Mouse (Mus musculus) kidney, postnatal 36 days (tissue): ENCODE data around the gene H2-M10.1.
"Not testable (repeated sequence)": the region's sequence is repeated elsewhere in the genome, so short reads cannot be mapped to it uniquely, and the experiment has no call there.

Experiments
- DNase-seq, 2 experiments: peaks; one replicate each; pipeline ENCODE4 v3.0.0; 2021 to 2022; ENCODE audit warnings: mixed read lengths in 2 of 2

Gene H2-M10.1

DNA sequence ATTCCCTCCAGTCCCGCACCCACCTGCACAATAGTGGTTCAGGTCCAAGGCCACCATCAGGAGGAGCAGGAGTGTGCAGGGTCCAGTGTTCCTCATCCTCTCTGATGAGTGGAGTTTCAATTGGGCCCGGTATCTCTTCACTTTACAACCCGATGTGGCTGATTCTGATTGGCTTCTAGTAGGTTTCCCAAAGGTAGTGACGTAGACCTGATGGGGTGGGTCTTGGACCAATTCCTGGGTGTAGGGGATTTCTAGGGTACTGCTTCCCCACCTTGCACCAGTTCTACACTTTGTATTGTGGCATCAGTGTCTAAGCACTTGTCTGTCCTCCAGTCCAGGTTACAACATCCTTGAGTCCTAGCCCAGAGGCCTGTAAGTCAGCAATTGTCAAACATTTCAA, at the start of gene H2-M10.1:
TSS of gene H2-M10.1 (minus strand) at position 101 of the 400 bp plus-strand sequence.
- DNase-seq, result no peak

DNA sequence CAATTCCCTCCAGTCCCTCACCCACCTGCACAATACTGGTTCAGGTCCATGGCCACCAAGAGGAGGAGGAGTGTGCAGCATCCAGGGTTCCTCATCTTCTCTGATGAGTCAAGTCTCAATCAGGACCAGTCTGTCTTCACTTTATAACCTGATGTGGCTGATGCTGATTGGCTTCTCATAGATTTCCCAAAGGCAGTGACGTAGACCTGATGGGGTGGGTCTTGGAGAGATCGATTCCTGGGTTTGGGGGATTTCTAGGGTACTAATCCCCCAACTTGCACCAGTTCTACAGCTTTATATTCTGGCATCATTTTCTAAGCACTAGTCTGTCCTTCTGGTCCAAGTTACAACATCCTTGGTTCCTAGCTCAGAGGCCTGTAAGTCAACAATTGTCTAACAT, 42.4 kb upstream of the H2-M10.1 start, which contains the start of gene H2-M10.3:
TSS of gene H2-M10.3 (minus strand) at position 101 of the 400 bp plus-strand sequence.
- not testable (repeated sequence) for DNase-seq

DNA sequence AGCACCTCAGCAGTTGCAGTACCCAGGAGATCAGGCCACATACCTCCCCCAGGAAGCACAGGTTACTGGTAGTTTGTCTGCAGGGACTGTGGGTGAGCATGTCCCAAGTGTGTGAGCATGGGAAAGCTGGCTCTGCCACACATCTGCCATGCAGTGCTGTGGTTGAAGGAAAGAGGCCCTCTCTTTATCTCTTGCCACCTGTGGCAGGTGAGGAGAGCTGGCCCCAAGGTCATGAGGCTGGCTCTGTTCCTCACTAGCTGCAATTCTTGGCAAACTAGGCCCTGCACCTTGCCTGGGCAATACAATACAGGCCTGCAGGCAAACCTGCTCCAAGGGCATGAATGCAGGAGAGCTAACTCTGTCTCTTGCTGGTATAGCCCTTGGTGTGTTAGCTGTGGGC, 36.4 kb upstream of the H2-M10.1 start:
- not testable (repeated sequence) for DNase-seq

DNA sequence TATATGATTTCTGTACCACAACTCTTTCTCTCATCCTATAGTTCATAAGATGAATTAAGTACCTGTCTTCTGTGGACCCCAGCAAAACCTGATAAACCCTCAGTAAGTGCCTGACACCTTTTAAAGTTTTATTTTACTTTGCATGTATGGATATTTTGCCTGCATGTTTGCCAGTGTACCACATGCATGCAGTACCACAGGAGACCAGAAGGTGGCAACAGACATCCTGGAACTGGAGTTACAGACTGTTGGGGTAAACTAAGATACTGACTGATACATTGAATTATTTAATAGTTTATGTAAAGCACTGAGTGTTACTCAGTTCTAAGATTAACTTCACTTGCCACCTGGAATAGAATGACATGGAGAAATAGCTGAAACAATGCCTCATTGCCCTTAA, 31.6 kb upstream of the H2-M10.1 start:
- peak; percentile 27 to 70 for DNase-seq

DNA sequence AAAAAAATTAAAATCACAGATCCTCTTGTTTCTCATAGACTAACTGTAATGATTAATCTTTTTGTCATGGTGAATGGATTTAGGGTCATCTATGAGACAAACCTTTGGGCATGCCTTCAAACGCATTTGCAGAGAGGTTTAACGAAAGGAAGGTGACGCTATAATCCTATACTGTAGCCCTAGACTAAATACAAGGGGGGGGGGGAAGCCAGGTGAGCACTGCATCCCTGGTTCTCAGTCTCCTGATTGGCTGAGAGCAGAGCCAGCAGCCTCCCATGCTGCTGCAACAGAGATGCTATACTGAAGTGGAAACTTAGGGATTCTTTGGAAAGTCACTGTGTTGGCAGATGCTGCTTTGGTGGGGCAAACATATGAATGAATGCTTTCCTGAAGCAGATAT, 29.8 kb upstream of the H2-M10.1 start:
- no peak for DNase-seq

DNA sequence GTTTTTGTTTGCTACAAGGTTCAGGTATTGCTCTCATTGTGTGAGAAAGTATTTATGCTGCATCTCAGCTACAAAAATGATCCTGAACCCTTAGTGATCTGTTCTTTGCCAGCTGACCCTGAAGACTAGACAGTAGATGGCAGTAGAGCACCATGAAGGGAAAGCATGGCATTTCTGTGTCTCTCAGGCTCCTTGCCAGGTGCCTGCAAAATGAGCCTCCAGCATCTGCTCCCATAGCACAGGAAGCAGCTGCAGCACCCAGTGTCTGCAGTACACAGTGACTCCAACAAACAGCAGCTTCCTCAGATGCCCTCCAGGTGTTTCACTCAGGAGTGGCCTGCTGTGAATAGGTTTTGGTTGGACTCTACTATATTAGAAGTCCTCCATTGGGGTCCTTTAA, 29.4 kb upstream of the H2-M10.1 start:
- peak; percentile 68 to 74 for DNase-seq

DNA sequence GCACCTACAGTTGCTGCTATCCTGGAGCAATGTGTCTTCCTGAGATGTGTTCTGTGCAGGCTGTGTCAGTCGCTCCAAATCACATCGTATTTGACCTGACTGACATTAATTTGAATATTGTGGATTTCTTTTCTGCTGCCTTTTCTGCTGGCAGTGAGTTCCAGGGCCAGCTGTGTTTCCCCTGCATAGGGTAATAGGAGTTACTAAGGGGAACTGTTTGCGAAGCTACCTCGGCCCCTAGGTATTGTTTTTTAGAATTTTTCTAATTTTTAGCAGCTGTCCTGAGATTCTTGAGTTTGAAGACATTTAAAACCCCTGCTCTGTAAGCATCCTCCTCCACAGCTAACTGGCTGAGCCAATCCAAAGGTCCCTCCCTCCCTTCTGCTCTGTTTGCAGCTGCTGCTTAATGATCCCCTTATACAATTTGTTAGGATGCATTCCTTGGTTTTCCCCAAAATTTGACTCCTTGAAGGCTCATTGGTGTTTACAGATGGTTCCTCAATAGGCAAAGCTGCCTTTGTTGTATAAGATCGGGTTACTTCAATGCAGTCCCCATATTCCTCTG, 10.2 kb downstream of the H2-M10.1 start:
- DNase-seq, result no peak

DNA sequence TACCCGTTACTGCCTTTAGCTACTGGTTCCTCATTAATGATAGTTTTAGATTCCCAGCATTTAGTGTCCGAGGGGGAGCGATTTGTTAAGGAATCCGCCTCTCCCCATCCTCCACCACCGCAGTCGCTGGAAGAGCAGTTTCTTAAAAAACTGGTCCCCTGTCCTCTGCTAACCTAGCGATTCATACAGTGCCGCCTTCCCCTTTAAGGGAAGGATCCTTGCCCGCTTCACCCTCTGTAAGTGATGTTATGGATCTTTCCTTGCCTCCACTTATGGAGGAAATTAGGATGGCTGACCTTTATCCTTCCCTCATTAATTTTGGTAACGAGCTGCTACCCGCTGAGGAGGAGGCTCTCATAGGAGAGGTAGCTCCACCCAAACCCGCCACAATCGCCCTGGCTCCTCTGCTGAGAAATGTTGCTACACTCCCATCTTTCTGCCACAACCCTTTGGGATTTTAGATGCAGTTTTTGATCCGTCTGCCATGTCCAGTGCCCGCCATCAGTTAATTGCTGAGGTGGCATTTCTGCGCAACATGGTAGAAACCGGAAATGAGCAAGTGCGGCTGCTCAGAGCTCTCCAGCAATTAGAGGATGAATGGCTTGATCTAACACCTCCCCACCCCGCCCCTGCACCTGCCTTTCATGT, 10.8 kb downstream of the H2-M10.1 start:
- DNase-seq, result peak; percentile 32 to 39

DNA sequence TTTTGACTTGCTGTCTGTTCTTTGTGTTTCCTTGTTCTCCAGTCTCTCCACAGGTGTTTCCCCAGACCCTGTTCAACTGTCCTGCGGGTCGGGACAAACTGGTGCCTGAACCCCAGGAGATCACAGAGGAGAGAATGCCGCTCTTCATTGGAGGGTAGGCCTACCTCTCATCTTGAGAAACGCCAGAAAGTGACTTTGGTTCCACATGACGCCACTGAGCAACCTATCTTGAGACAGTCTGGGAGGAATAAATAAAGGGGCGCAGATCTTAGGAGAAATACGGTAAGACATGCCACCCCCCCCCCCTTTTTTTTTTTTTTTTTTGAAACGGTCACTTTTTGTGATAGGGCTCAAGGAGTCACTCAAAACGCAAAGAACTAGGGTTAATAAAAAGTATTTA, 11.4 kb downstream of the H2-M10.1 start:
- peak in 1 of 2 experiments; percentile 1 for DNase-seq

DNA sequence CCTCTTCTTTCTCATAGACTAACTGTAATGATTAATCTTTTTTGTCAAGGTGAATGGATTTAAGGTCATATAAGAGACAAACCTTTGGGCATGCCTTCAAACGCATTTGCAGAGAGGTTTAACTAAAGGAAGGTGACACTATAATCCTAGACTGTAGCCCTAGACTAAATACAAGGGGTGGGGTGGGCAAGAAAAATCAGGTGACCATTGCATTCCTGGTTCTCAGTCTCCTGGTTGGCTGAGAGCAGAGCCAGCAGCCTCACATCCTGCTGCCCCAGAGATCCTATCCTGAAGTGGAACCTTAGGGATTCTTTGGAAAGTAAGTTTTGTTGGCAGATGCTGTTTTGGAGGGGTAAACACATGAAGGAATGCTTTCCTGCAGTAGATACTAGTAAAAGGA, 16.7 kb downstream of the H2-M10.1 start:
- DNase-seq, result no peak

DNA sequence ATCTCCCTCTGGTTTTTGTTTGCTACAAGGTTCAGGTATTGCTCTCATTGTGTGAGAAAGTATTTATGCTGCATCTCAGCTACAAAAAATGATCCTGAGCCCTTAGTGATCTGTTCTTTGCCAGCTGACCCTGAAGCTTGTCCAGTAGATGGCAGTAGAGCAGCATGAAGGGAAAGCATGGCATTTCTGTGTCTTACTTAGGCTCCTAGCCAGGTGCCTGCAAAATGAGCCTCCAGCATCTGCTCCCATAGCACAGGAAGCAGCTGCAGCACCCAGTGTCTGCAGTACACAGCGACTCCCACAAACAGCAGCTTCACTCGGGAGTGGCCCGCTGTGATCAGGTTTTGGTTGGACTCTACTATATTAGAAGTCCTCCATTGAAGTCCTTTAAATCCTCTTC, 17.1 kb downstream of the H2-M10.1 start:
- peak; percentile 80 to 84 for DNase-seq

DNA sequence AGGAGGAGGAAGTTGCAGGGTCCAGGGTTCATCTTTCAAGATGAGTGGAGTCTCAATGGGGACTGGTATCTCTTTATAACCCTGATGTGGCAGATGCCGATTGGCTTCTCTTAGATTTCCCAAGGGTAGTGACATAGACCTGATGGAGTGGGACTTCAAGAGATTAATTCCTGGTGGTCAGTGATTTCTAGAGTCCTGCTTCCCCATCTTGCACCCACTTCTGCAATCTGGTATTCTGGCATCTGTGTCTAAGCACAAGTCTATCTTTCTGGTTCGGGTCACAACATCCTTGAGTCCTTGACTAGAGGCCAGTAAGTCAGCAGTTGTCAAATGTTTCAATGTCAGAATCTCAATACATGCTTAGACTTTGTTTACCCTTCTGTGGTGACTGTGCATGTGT, 39.6 kb downstream of the H2-M10.1 start, which contains the start of gene H2-M10.2:
TSS of gene H2-M10.2 (minus strand) at position 101 of the 400 bp plus-strand sequence.
- DNase-seq, result no peak

DNA sequence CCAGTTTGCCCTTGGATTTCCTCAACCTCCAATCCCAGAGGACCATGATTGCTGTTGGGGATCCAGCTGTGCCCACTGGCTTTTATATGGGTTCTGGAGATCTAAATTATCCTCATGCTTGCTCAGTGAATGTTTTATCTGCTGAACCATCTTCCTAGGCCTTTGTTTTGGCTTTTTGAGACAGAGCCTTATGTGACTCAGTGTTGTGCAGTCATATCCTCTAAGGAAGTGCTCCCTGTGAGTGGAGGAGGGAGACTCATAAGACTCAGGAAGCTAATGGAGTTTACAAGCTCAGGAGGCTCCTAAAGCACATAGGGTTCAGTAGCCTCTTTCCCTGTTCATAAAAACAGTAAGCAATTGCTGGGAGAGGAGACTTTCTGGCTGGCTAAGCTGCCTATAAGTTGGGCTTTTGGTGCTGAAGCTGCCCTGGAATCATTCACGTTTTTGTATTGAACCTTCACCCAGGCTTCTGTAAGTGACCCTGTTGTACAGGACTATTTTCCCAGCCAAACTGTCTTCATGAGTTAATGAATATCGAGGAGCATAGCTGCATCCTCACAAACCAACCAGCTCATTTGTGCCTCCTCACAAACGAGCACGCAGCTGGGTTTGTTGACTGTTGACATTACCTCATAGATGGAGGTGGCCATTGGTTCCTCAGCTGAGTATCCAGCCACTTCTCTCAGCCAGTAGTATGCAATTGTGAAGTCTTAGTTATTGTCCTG, 44.3 kb downstream of the H2-M10.1 start:
- peak; percentile 15 to 37 for DNase-seq

DNA sequence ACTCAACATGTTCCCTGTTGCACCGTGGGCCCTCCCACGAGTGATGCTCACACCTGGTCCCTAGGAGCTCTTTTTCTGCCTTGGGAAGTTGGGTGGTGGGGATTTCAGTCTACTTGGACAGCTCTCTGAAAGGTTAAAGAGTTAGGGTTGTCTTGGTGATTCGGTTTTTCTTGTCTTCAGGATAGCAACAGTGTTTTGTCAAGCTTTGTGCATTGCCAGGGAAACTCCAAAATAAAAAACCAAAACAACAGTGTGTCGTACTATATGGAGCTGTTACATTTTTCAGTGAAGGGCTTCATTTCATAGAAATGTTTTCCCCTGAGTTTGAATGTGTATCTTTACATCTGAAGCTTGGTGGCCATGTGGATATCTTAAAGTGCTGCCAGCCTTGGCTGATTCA, 51.2 kb downstream of the H2-M10.1 start:
- DNase-seq, result no peak

DNA sequence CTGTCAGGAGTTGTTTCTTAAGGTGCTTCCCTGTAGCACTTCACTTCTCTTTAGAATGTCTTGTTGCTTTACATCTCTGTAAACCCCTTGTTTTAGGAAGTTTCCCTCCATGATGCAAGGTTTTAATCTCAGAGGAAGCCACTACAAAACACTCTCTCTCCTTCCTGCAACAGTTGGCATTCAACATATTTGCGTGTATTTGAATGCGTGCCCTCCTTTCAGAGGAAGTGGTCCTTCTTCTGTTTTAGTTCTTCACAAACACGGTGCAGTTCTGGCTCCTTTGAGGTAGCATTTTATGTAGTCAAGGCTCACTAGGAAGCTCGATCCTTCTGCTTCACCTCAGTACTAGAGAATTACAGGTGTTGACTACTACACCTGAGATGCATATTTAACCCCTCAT, 52.2 kb downstream of the H2-M10.1 start:
- no peak for DNase-seq
